Mouse (Mus musculus) mouse embryonic stem cell (cell line): Measurements from ENCODE around the gene Akt3.

Experiments used
- in situ Hi-C, 2 experiments: fragments of 300-500 bp; cut with MboI; formaldehyde crosslinking; loops; 1 replicate in 1 of 2; 3 replicates in 1 of 2; pipeline ENCODE4 v1.14.3; 2019 to 2020; ENCODE audit warnings: low sequenced_read_pairs in 2 of 2, low pct_unique_long_range_greater_than_20kb in 1 of 2, mixed read lengths in 1 of 2; ENCODE audit not compliant: unreplicated experiment in 1 of 2

Akt3 gene

GRCm38 (mm10) chr1:177194324-177194723 lies 63.7 kb downstream of the Akt3 start:
- in situ Hi-C loops: no loop called here

DNA sequence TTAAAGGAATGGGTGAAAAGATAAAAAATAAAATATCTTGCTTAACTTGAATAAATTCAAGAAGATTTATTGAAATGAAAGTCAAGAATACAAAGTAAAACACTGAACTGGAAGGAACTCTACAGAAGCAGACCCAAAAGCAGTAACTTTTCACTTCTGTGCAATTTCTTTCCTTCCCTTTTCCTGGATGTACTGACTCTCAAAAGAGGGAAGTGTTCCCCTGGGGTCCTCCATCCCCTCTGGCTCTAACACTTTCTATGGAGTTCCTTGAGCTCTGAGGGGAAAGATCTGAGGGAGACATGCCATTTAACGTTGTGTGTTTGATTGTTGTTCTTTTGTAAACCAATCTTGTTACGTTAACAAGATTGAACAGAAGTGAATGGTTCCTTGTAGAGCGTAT lies 66.4 kb downstream of the Akt3 start:
- in situ Hi-C loops: no loop called here

DNA sequence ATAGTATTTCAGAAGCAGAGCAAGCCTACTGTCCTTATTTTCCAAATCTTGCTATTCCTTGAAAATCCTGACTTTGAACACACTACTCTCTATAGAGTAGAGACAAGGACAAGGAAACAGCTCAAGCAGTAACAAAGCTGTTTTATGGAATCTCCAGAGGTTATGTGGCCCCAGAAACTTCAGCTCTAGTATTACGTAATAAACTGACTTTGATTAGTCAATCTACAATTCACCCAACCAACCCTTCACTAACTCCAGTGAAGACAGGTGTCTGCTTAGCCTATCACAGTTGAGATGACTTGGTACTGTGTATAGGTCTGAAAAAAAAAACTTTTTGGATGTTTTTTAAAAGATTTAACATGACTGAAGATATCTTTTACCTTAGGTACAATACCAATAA lies 67.6 kb downstream of the Akt3 start:
- in situ Hi-C loops: no loop called here

- in situ Hi-C loops: no loop called here
Measured at GRCm38 (mm10) chr1:177188708-177189107, 69.3 kb downstream of the Akt3 start.

- in situ Hi-C loops: no loop called here
Measured at GRCm38 (mm10) chr1:177186751-177187150, 71.3 kb downstream of the Akt3 start.

- in situ Hi-C loops: no loop called here
Measured at GRCm38 (mm10) chr1:177179635-177180034, 78.4 kb downstream of the Akt3 start.

DNA sequence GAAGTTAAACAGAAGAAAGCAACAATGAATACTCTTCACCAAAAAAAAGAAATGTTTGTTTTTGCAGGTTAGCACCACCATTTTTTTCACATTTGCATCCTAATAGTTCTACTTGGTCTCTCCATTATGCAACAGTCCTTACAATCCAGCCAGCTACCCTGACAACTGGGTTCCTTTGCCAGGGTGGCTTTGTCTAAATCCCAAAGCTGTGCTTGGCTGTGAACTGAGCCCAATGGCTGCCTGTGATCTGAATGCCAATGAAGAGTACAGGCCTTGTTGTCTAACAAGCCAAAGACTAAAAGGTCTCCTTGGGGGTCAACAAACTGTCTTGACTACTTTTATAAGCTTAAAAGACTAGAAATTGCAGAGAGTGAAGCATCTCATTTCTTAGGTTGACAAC lies 82.6 kb downstream of the Akt3 start:
- in situ Hi-C loops: no loop called here

- in situ Hi-C loops: no loop called here
Measured at GRCm38 (mm10) chr1:177171300-177171699, 86.7 kb downstream of the Akt3 start.

DNA sequence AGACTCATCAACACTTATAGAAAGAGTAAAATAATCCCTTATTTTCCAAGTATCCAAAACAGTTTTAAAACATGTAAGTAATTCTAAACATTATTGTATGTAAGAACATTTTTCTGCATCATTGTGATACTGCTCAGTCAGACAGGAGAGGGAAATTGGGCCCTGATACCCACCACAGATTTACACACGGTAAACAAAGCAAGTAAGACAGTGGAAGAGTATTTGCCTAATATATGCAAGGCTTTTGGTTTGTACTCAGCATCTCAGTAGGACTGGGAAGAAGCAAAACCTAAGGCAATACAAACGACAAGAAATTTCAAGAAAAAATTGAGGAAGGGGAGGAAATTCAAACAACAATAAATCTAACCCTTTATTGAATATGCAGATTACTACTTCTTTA lies 92.2 kb downstream of the Akt3 start:
- in situ Hi-C loops: no loop called here

GRCm38 (mm10) chr1:177165336-177165735 lies 92.7 kb downstream of the Akt3 start:
- in situ Hi-C loops: no loop called here

- in situ Hi-C loops: no loop called here
Measured at GRCm38 (mm10) chr1:177150344-177151021, 107.5 kb downstream of the Akt3 start.

GRCm38 (mm10) chr1:177148746-177149145 lies 109.3 kb downstream of the Akt3 start:
- in situ Hi-C loops: no loop called here

GRCm38 (mm10) chr1:177141468-177141867 lies 116.5 kb downstream of the Akt3 start:
- in situ Hi-C loops: no loop called here

DNA sequence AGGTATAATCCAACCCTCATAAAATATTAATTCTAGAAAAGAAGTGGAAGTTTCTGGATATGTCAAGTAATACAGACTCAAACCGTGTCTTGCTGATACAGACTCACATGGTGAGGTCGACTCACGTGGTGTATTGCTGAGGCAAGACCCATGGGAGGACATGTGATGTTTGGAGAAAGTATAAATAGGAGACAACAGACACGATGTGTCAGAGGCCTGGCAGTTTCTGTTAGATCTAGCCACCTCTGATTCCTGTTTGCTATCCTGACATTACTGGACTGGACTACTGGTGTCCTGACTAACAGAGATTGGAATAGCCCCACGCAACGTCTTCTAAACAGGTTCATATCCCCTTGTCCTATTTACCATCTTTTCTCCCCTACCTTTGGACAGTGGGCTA lies 118.4 kb downstream of the Akt3 start:
- in situ Hi-C loops: no loop called here

GRCm38 (mm10) chr1:177131458-177131857 lies 126.5 kb downstream of the Akt3 start:
- in situ Hi-C loops: no loop called here

DNA sequence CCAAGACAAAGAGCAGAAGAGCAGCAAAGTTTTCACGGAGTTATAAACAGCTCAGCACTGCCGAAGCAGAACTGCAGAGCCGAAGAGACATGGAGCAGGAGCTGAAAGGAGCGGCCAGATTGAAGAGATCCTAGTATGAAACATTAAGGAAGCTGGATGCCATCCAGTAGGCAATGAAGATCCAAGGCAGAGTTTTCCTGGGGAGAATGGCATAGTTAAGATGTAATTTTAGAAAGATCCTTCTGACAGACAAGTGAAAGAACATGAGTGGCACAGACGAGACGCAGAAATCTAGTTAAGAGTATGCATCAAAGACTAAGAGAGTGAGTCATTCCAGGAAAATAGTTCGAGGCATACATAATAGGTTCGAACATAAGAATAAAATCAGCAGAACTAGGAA lies 131.3 kb downstream of the Akt3 start:
- in situ Hi-C loops: no loop called here

DNA sequence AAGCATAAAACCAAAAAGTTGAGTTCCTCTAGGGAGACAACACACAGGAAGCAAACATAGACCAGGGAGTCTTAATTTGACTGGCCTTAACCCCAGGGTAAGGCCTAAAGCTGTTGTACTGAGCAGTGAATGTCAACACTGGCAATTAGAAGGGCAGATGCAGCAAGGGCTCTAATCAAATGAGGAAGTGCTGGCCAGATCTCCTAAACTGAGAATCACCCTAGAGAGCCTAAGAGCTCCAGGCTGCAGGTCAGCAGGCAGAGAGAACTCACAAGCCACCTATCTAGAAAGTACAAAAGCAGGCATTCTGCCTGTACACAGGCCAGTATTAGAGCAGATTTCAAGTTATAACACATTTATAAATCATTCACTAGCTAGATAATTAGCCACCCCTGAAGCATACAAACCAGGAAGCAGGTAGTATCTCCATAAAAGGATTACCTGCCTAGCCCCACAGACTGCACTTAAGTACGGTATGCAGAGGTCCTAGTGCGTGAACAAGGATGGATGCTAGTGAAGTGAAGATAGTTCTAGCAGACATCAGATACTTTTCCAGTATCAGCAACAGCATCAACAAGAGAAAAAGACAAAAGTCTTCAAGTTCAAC lies 147.2 kb downstream of the Akt3 start:
- in situ Hi-C loops: no loop called here

DNA sequence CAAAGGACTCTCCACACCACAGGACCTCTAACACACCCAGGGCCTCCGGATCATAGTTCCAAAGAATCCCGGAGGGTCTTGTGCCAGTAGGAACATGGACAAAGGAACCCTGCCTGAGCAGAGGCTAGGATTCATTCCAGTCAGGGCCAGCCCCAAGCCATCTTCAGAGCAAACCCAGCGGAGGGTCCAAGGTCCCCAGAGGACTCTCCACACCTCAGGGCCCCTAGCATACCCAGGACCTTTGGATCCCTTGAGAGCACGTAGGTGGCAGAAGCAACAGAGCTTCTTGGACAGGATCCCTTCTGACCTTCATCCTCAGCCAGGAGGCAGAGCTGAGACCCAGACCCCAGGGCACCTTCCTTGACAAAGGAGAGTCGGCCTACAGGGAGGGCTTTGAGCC lies 167.5 kb downstream of the Akt3 start:
- in situ Hi-C loops: no loop called here

GRCm38 (mm10) chr1:177089515-177089914 lies 168.5 kb downstream of the Akt3 start:
- in situ Hi-C loops: no loop called here

DNA sequence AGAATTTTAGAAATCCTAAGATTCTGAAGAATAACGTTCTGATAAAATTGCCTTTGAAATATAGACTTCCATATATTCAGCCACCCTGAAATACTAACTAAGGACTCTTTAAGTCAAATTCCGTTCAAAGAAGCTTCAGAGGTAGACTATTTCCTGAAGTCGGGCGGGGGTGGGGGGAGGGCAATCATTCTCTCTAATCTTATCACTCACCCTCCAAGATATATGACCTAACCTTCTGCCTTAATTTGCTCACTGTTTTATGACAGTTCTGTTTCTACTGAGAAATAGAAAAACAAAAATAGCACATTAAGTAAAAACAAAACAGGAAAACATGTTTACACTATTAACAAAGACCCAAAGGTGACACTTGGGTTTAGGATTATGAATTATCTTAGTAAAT lies 169.0 kb downstream of the Akt3 start:
- in situ Hi-C loops: no loop called here
